Mouse (Mus musculus) myocyte (in vitro differentiated cells): ENCODE data around the gene Mast4. TPM values are rescaled to one million over a fixed set of nuclear protein-coding genes. Genes with fewer than 3 reads are reported as not detected.

Experiments used
- H3K27me3 ChIP-seq: one replicate; pipeline ENCODE4 v1.6.1; 2011; ENCODE audit not compliant: control insufficient read depth, insufficient read depth, insufficient read length
- H3K36me3 ChIP-seq: one replicate; pipeline ENCODE4 v1.6.1; 2011; ENCODE audit not compliant: control insufficient read depth, insufficient read depth
- H3K4me2 ChIP-seq: one replicate; pipeline ENCODE4 v1.6.1; 2011; ENCODE audit warnings: low read depth, control low read depth
- H3K4me3 ChIP-seq: one replicate; pipeline ENCODE4 v1.5.1; 2011; ENCODE audit warnings: mild to moderate bottlenecking, control low read depth, moderate library complexity
- H3K79me2 ChIP-seq: one replicate; pipeline ENCODE4 v1.6.1; 2011; ENCODE audit not compliant: control insufficient read depth, insufficient read depth
- H3ac ChIP-seq: one replicate; pipeline ENCODE4 v1.6.1; 2011; ENCODE audit not compliant: control insufficient read depth, insufficient read length
- CEBPB ChIP-seq: IDR thresholded peaks from 2 replicates; pipeline ENCODE4 v1.6.1; 2011; ENCODE audit warnings: mild to moderate bottlenecking, moderate library complexity; ENCODE audit not compliant: poor library complexity, insufficient read depth, severe bottlenecking
- E2F4 ChIP-seq: IDR thresholded peaks from one replicate; pipeline ENCODE4 v1.6.1; 2011; ENCODE audit warnings: mild to moderate bottlenecking, control low read depth, moderate library complexity; ENCODE audit not compliant: insufficient read depth
- MAX ChIP-seq: IDR thresholded peaks from one replicate; pipeline ENCODE4 v1.6.1; 2011; ENCODE audit warnings: low read depth, mild to moderate bottlenecking, control low read depth
- MYOD1 ChIP-seq, 3 experiments: IDR thresholded peaks; one replicate each; pipeline ENCODE4 v1.6.1; 2011; ENCODE audit warnings: control low read depth in 2 of 3, low read depth in 2 of 3, mild to moderate bottlenecking in 2 of 3, moderate library complexity in 1 of 3; ENCODE audit not compliant: insufficient read length in 2 of 3, control insufficient read depth in 1 of 3
- MYOG ChIP-seq, 3 experiments: IDR thresholded peaks; one replicate each; pipeline ENCODE4 v1.6.1; 2011; ENCODE audit warnings: control low read depth in 2 of 3, low read depth in 2 of 3, mild to moderate bottlenecking in 2 of 3; ENCODE audit not compliant: insufficient read length in 2 of 3, control insufficient read depth in 1 of 3, insufficient read depth in 1 of 3
- POLR2A ChIP-seq: IDR thresholded peaks from one replicate; pipeline ENCODE4 v1.6.1; 2011; ENCODE audit warnings: low read depth, mild to moderate bottlenecking, control low read depth, moderate library complexity; ENCODE audit not compliant: insufficient read length
- POLR2AphosphoS2 ChIP-seq: IDR thresholded peaks from one replicate; pipeline ENCODE4 v1.6.1; 2011; ENCODE audit warnings: low read depth, control low read depth; ENCODE audit not compliant: insufficient read length
- REST ChIP-seq: IDR thresholded peaks from one replicate; pipeline ENCODE4 v1.6.1; 2011; ENCODE audit warnings: mild to moderate bottlenecking, control low read depth, moderate library complexity; ENCODE audit not compliant: insufficient read depth, insufficient read length
- SRF ChIP-seq: IDR thresholded peaks from one replicate; pipeline ENCODE4 v1.6.1; 2011; ENCODE audit warnings: low read depth; ENCODE audit not compliant: control insufficient read depth, insufficient read length
- TCF12 ChIP-seq: IDR thresholded peaks from one replicate; pipeline ENCODE4 v1.6.1; 2011; ENCODE audit warnings: mild to moderate bottlenecking, control low read depth; ENCODE audit not compliant: poor library complexity, insufficient read depth, severe bottlenecking
- TCF3 ChIP-seq: IDR thresholded peaks from one replicate; pipeline ENCODE4 v1.6.1; 2011; ENCODE audit warnings: low read depth, control low read depth; ENCODE audit not compliant: insufficient read length
- USF1 ChIP-seq: IDR thresholded peaks from one replicate; pipeline ENCODE4 v1.6.1; 2011; ENCODE audit warnings: low read depth, mild to moderate bottlenecking, control low read depth, moderate library complexity
- polyA plus RNA-seq: library from polyadenylated mRNA; unstranded; fragments of >200 nt; fragmentation: generic; extraction: Trizol; gene quantifications from one replicate; pipeline ENCODE4 v1.2.1, GENCODE M21; 2012; ENCODE audit warnings: missing spikeins

Gene Mast4
- polyA plus RNA-seq, 1 experiment = 15.0 TPM

- H3ac ChIP-seq = no peak overlapping the region
- no peak overlapping the region for H3K4me2 ChIP-seq
- no peaks in the 10 kb centered on the region for H3K36me3 ChIP-seq
- H3K4me3 ChIP-seq = no peak overlapping the region
- no peak for TF ChIP-seq POLR2A
- no peak for TF ChIP-seq MYOD1 (IDR thresholded peaks at IDR 0.05; ENCODE audit: control insufficient read depth in 1 of 3, insufficient read length in 2 of 3, low read depth in 2 of 3)
- TF ChIP-seq MYOG (IDR thresholded peaks at IDR 0.05; ENCODE audit: control insufficient read depth in 1 of 3, insufficient read depth in 1 of 3, insufficient read length in 2 of 3, low read depth in 2 of 3) = no peak
- no peak for TF ChIP-seq REST
- no peak for TF ChIP-seq USF1
- TF ChIP-seq TCF12 = no peak
- no peak for TF ChIP-seq E2F4
- TF ChIP-seq SRF = no peak
- TF ChIP-seq MAX = no peak
- no peak for TF ChIP-seq CEBPB
- no peak for TF ChIP-seq POLR2AphosphoS2
- TF ChIP-seq TCF3 = no peak
- H3K27me3 ChIP-seq = no peaks in the 10 kb centered on the region
- peaks cover 96% of the 10 kb centered on the region for H3K79me2 ChIP-seq
These were observed 447.5 kb downstream of the Mast4 start for GRCm38 (mm10) chr13:102886788-102887187.

GRCm38 (mm10) chr13:102886147-102886546, 448.1 kb downstream of the Mast4 start:
- H3K27me3 ChIP-seq = no peaks in the 10 kb centered on the region
- no peak overlapping the region for H3ac ChIP-seq
- peaks cover 96% of the 10 kb centered on the region for H3K79me2 ChIP-seq
- no peaks in the 10 kb centered on the region for H3K36me3 ChIP-seq
- TF ChIP-seq USF1 = no peak
- no peak for TF ChIP-seq REST
- no peak for TF ChIP-seq MYOG (IDR thresholded peaks at IDR 0.05; ENCODE audit: control insufficient read depth in 1 of 3, insufficient read depth in 1 of 3, insufficient read length in 2 of 3, low read depth in 2 of 3)
- TF ChIP-seq TCF12 = no peak
- TF ChIP-seq E2F4 = no peak
- TF ChIP-seq POLR2AphosphoS2 = no peak
- no peak overlapping the region for H3K4me3 ChIP-seq
- no peak overlapping the region for H3K4me2 ChIP-seq

- Histone ChIP-seq H3K4me3 (no peak overlapping the region), H3K27me3 (no peaks in the 10 kb centered on the region), H3ac (no peak overlapping the region), H3K36me3 (peaks cover 4% of the 10 kb centered on the region), H3K79me2 (peaks cover 96% of the 10 kb centered on the region), H3K4me2 (no peak overlapping the region)
- no peak for TF ChIP-seq POLR2A
- no peak for TF ChIP-seq USF1
- TF ChIP-seq MAX = no peak
- no peak for TF ChIP-seq MYOD1 (IDR thresholded peaks at IDR 0.05; ENCODE audit: control insufficient read depth in 1 of 3, insufficient read length in 2 of 3, low read depth in 2 of 3)
- no peak for TF ChIP-seq MYOG (IDR thresholded peaks at IDR 0.05; ENCODE audit: control insufficient read depth in 1 of 3, insufficient read depth in 1 of 3, insufficient read length in 2 of 3, low read depth in 2 of 3)
- TF ChIP-seq TCF3 = no peak
These were observed 453.8 kb downstream of the Mast4 start for GRCm38 (mm10) chr13:102880381-102881076.

GRCm38 (mm10) chr13:102878631-102879030, 455.7 kb downstream of the Mast4 start:
- peaks cover 98% of the 10 kb centered on the region for H3K79me2 ChIP-seq
- no peak overlapping the region for H3K4me2 ChIP-seq
- no peak for TF ChIP-seq E2F4
- no peak for TF ChIP-seq MYOD1 (IDR thresholded peaks at IDR 0.05; ENCODE audit: control insufficient read depth in 1 of 3, insufficient read length in 2 of 3, low read depth in 2 of 3)
- TF ChIP-seq POLR2A = no peak
- TF ChIP-seq TCF12 = no peak
- no peak for TF ChIP-seq MYOG (IDR thresholded peaks at IDR 0.05; ENCODE audit: control insufficient read depth in 1 of 3, insufficient read depth in 1 of 3, insufficient read length in 2 of 3, low read depth in 2 of 3)
- no peak for TF ChIP-seq SRF
- no peak for TF ChIP-seq TCF3
- TF ChIP-seq POLR2AphosphoS2 = no peak
- TF ChIP-seq CEBPB = no peak
- no peak for TF ChIP-seq USF1
- TF ChIP-seq REST = no peak
- no peak for TF ChIP-seq MAX
- no peak overlapping the region for H3ac ChIP-seq
- no peak overlapping the region for H3K4me3 ChIP-seq
- no peaks in the 10 kb centered on the region for H3K27me3 ChIP-seq
- H3K36me3 ChIP-seq = peaks cover 4% of the 10 kb centered on the region

- Histone ChIP-seq H3K79me2 (peaks cover 97% of the 10 kb centered on the region), H3K4me2 (no peak overlapping the region), H3K27me3 (no peaks in the 10 kb centered on the region), H3K36me3 (peaks cover 4% of the 10 kb centered on the region), H3ac (no peak overlapping the region), H3K4me3 (no peak overlapping the region)
- TF ChIP-seq MYOD1 (IDR thresholded peaks at IDR 0.05; ENCODE audit: control insufficient read depth in 1 of 3, insufficient read length in 2 of 3, low read depth in 2 of 3) (no peak), REST (no peak), E2F4 (no peak), CEBPB (no peak), USF1 (no peak), MYOG (IDR thresholded peaks at IDR 0.05; ENCODE audit: control insufficient read depth in 1 of 3, insufficient read depth in 1 of 3, insufficient read length in 2 of 3, low read depth in 2 of 3) (no peak), TCF12 (no peak), POLR2AphosphoS2 (no peak), SRF (no peak), TCF3 (no peak), POLR2A (no peak), MAX (no peak)
These were observed 456.5 kb downstream of the Mast4 start for GRCm38 (mm10) chr13:102877766-102878325.
